Mouse (Mus musculus) heart, embryonic 14.5 days (tissue): ENCODE measurements around the gene Aurka. TPM values are rescaled to one million over a fixed set of nuclear protein-coding genes. Genes with fewer than 3 reads are reported as not detected.

Experiments
- ATAC-seq: fragments of 200-750 bp; cut with Nextera tagmentation; 2 replicates; pipeline ENCODE4 v1.8.0; 2017; ENCODE audit warnings: low read depth, moderate TSS enrichment; ENCODE audit not compliant: insufficient number of reproducible peaks, insufficient read depth, low FRiP score
- H3K27ac ChIP-seq, 2 experiments: fragments of 200-500 bp in 1 of 2; fragments of 300-500 bp in 1 of 2; sonication (generic) in 1 of 2; replicated peaks in 1 of 2; 2 replicates each; pipeline ENCODE4 v1.5.1; 2012 to 2014; ENCODE audit warnings: low read depth in 2 of 2, low read length in 2 of 2, control low read depth in 1 of 2, mild to moderate bottlenecking in 1 of 2, mixed read lengths in 1 of 2; ENCODE audit not compliant: control insufficient read depth in 1 of 2, insufficient read depth in 1 of 2
- H3K27me3 ChIP-seq: fragments of 300-500 bp; sonication (generic); 2 replicates; pipeline ENCODE4 v1.6.1; 2014; ENCODE audit warnings: mild to moderate bottlenecking, low read length, control low read depth; ENCODE audit not compliant: control insufficient read depth, insufficient read depth
- H3K36me3 ChIP-seq: fragments of 300-500 bp; sonication (generic); 2 replicates; pipeline ENCODE4 v1.6.1; 2014; ENCODE audit warnings: mild to moderate bottlenecking, control low read depth, low read length, mixed read lengths; ENCODE audit not compliant: control insufficient read depth, insufficient read depth
- H3K4me1 ChIP-seq, 2 experiments: fragments of 200-500 bp in 1 of 2; fragments of 300-500 bp in 1 of 2; sonication (generic) in 1 of 2; 2 replicates each; pipeline ENCODE4 v1.6.1; 2012 to 2014; ENCODE audit warnings: low read length in 2 of 2, control low read depth in 1 of 2, mixed read lengths in 1 of 2; ENCODE audit not compliant: control insufficient read depth in 2 of 2, insufficient read depth in 2 of 2
- H3K4me2 ChIP-seq: fragments of 300-500 bp; sonication (generic); 2 replicates; pipeline ENCODE4 v1.6.1; 2014; ENCODE audit warnings: mild to moderate bottlenecking, low read length
- H3K4me3 ChIP-seq, 2 experiments: fragments of 200-500 bp in 1 of 2; fragments of 300-500 bp in 1 of 2; sonication (generic) in 1 of 2; 2 replicates each; pipeline ENCODE4 v1.5.1; 2012 to 2014; ENCODE audit warnings: low read length in 2 of 2, mild to moderate bottlenecking in 2 of 2, control low read depth in 1 of 2, low read depth in 1 of 2, moderate library complexity in 1 of 2; ENCODE audit not compliant: control insufficient read depth in 1 of 2, insufficient read depth in 1 of 2
- H3K9ac ChIP-seq: fragments of 300-500 bp; sonication (generic); 2 replicates; pipeline ENCODE4 v1.6.1; 2014; ENCODE audit warnings: mild to moderate bottlenecking, low read length
- H3K9me3 ChIP-seq: fragments of 300-500 bp; sonication (generic); 2 replicates; pipeline ENCODE4 v1.6.1; 2016; ENCODE audit warnings: low read length, control low read depth; ENCODE audit not compliant: control insufficient read depth
- WGBS: fragments of 180-500 bp; shearing (Covaris S2); extraction: QIAGEN DNeasy Blood & Tissue Kit; methylation state at CpG from one replicate; pipeline ENCODE4 v1.1.7; 2014; 5-methylcytosine and 5-hydroxymethylcytosine counted together
- polyA plus RNA-seq: library from polyadenylated mRNA; unstranded; fragments of >200 nt; fragmentation: Nextera tagmentation; extraction: Ambion mirVana; gene quantifications from 2 replicates; pipeline ENCODE4 v1.2.1, GENCODE M21; 2014

Gene Aurka
- polyA plus RNA-seq, 1 experiment from 2014 or later, result 88.9 TPM

DNA sequence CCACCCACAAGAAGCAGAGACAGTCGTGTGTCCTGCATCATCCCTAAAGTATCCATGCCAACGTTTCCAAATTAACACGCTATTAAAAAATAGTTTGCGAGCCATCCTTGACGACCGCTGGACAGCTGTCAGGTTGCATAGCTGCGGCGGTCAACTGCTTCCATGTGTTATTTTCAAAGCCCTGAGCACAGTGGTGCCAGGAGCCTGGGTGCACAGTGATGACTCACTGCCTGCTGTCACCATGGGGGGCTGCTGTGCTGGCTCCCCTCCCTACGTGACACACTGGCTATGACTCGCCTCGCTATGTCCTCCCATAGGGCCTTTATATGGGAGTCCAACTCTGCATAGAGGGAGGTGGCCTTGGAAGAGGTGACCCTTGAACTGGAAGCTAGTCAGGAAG, 40.8 kb upstream of the Aurka start:
- H3K27ac ChIP-seq, result no peak overlapping the region
- no peak overlapping the region for H3K4me3 ChIP-seq
- 78% methylated on average over 11 of the region's 11 CpGs for WGBS
- ATAC-seq, result no peak
- no peaks in the 10 kb centered on the region for H3K9me3 ChIP-seq
- no peaks in the 10 kb centered on the region for H3K27me3 ChIP-seq
- H3K4me1 ChIP-seq, result peaks cover 12 to 13% of the 10 kb centered on the region in 2 experiments
- H3K9ac ChIP-seq, result no peak overlapping the region
- H3K36me3 ChIP-seq, result no peaks in the 10 kb centered on the region
- no peak overlapping the region for H3K4me2 ChIP-seq

DNA sequence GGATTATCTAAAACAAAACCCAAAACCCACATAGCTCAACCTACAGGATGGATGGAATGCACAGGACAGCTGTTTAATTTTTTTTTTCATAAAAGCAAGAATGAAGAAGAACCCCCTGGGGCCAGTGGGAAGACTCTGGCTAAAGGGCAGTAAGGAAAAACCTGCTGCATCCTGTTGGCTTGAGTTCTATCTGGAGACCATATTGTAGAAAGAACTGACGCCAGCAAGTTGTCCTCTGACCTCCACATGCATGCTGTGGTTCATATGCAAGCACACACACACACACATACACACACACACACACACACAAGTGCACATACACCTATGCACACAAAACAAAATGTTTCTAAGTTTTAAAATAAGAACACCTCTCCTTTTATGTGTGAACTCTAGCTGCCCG, 40.4 kb upstream of the Aurka start:
- H3K27ac ChIP-seq, result no peak overlapping the region
- no peak for ATAC-seq
- H3K9ac ChIP-seq, result no peak overlapping the region
- no peak overlapping the region for H3K4me3 ChIP-seq
- no peaks in the 10 kb centered on the region for H3K27me3 ChIP-seq
- WGBS, result 68% methylated on average over 2 of the region's 2 CpGs
- H3K36me3 ChIP-seq, result no peaks in the 10 kb centered on the region
- H3K4me2 ChIP-seq, result no peak overlapping the region
- H3K4me1 ChIP-seq, result peaks cover 12 to 13% of the 10 kb centered on the region in 2 experiments
- no peaks in the 10 kb centered on the region for H3K9me3 ChIP-seq

DNA sequence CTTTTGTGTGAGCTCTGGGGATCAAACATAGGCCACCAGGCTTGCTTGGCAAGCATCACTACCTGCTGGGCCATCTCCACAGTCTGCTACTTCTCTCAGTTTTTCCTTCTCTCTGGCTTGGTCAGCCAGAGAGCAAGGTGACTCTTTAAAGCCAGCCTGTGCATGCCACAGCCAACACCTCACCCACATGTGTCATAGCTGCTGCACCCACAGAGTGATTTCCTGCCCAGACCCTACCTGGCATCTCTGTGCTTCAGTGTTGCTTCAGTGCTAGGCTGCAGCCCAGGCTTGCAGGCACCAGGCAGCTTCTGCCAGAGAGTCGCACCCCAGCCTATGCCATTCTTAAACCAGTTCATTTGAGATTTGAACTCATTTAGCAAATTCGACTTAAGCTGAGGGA, 37.2 kb upstream of the Aurka start:
- Histone ChIP-seq H3K27ac (no peak overlapping the region), H3K4me3 (no peak overlapping the region), H3K9me3 (no peaks in the 10 kb centered on the region), H3K36me3 (no peaks in the 10 kb centered on the region), H3K4me2 (no peak overlapping the region), H3K4me1 (peaks cover 2 to 3% of the 10 kb centered on the region in 2 experiments; a peak in 3 of 4 replicates), H3K9ac (no peak overlapping the region), H3K27me3 (0 out of 2 replicates have a peak, but pooled peaks cover 3% of the 10 kb centered on the region)
- 76% methylated on average over 2 of the region's 2 CpGs for WGBS
- no peak for ATAC-seq

- H3K9ac ChIP-seq, result no peak overlapping the region
- H3K9me3 ChIP-seq, result no peaks in the 10 kb centered on the region
- no peak for ATAC-seq
- no peak overlapping the region for H3K4me2 ChIP-seq
- 59% methylated on average over 4 of the region's 4 CpGs for WGBS
- no peaks in the 10 kb centered on the region; a peak in 1 of 4 replicates for H3K4me1 ChIP-seq
- H3K27ac ChIP-seq, result no peak overlapping the region
- no peaks in the 10 kb centered on the region for H3K36me3 ChIP-seq
- 0 out of 2 replicates have a peak, but pooled peaks cover 3% of the 10 kb centered on the region for H3K27me3 ChIP-seq
- H3K4me3 ChIP-seq, result no peak overlapping the region
Measured at GRCm38 (mm10) chr2:172406173-172406572, 35.8 kb upstream of the Aurka start.

GRCm38 (mm10) chr2:172405011-172405410, 34.7 kb upstream of the Aurka start:
- no peak overlapping the region for H3K9ac ChIP-seq
- H3K27ac ChIP-seq, result no peak overlapping the region
- WGBS, result 53% methylated on average over 3 of the region's 3 CpGs
- H3K36me3 ChIP-seq, result no peaks in the 10 kb centered on the region
- 0 out of 2 replicates have a peak, but pooled peaks cover 3% of the 10 kb centered on the region for H3K27me3 ChIP-seq
- no peak for ATAC-seq
- H3K9me3 ChIP-seq, result no peaks in the 10 kb centered on the region
- H3K4me3 ChIP-seq, result no peak overlapping the region
- H3K4me1 ChIP-seq, result no peaks in the 10 kb centered on the region; a peak in 1 of 4 replicates
- H3K4me2 ChIP-seq, result no peak overlapping the region

DNA sequence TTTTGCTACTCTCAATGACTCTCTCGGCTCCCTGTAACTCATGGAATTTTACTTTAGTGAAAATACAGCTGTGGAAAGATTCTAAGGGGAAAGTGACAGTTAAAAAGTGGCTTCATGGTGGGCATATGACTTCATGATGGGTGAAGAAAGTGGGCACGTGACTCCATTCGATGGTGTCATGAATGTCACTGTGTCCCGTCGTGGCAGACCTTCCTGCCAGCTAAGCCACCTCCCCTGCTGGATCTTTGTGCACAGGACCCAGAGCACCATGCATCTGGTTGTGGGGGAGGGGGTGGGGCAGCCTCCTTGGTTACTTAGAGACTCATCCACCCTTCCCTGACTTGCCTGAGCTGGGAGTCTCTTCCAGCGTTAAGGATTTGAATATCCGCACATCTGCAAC, 33.9 kb upstream of the Aurka start:
- H3K27ac ChIP-seq, result no peak overlapping the region
- H3K4me2 ChIP-seq, result no peak overlapping the region
- 60% methylated on average over 7 of the region's 7 CpGs for WGBS
- H3K36me3 ChIP-seq, result no peaks in the 10 kb centered on the region
- H3K27me3 ChIP-seq, result 0 out of 2 replicates have a peak, but pooled peaks cover 3% of the 10 kb centered on the region
- no peaks in the 10 kb centered on the region; a peak in 1 of 4 replicates for H3K4me1 ChIP-seq
- H3K4me3 ChIP-seq, result no peak overlapping the region
- no peaks in the 10 kb centered on the region for H3K9me3 ChIP-seq
- ATAC-seq, result no peak
- H3K9ac ChIP-seq, result no peak overlapping the region

DNA sequence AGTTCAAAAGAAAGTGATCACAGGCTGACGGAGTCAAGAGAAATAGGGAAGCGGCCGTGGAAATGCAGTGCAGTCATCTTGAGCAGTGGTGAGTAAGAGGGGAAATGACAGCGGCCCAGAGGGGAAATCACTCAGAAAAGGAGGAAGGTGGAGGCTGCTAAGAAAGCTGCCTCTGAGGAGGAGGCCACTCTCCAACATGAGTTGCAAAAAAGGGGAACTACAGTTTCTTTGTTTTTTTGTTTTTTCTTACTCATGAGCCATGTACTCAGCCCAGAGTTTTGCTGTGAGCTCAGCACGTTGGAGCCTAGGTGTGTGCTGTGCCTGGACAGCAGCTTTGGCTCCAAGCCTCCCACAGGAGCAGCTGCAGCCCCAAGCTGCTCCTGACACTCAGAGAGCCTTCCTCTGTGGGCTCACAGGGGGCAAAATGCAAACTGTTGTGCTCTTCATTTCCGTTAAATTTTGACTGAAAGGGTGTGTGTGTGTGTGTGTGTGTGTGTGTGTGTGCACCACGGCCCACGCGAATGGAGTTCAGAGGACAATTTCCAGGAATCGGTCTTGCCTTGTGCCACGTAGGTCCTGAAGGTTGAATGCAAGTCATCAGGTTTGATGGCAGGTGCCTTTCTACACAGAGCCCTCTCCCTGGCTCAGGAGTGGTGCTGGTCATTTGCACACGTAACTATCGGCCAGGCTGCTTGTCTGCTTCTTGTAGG, 30.9 kb upstream of the Aurka start:
- H3K36me3 ChIP-seq, result no peaks in the 10 kb centered on the region
- no peaks in the 10 kb centered on the region for H3K9me3 ChIP-seq
- H3K4me1 ChIP-seq, result no peaks in the 10 kb centered on the region; a peak in 1 of 4 replicates
- H3K4me2 ChIP-seq, result no peak overlapping the region
- ATAC-seq, result no peak
- WGBS, result 65% methylated on average over 13 of the region's 13 CpGs
- H3K27me3 ChIP-seq, result 0 out of 2 replicates have a peak, but pooled peaks cover 3% of the 10 kb centered on the region
- H3K9ac ChIP-seq, result no peak overlapping the region
- no peak overlapping the region for H3K4me3 ChIP-seq
- peak overlapping the region; percentile 21 to 43; a peak in 2 of 4 replicates for H3K27ac ChIP-seq
